Mouse (Mus musculus): Measurements from ENCODE around the gene Fam110a.

DNA sequence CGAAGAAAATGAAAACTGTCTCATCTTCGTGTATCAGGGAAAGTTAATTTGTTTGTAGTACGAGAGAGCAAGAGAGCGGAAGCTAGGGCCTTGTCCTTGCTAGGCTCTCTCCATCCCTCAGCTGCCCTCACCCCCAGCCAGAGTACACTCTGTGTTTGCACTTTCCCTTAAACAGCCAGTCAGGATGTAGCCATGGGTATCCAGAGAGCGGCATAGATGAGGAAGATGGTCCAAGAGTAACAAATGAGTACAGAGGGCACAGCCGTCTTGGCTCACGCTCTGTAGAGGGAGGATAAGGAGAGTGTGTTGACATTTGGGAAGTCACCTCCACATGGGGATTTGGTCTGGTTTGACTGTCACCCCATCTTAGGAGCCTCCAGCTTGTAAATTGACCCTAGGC is 30.6 kb upstream of the Fam110a start:
- TF ChIP-seq CTCF (IDR thresholded peaks at IDR 0.05; ENCODE audit: borderline replicate concordance, control insufficient read depth, extremely low read depth, insufficient read depth, low read length, poor library complexity): no peak
- no peak for TF ChIP-seq POLR2A (IDR thresholded peaks at IDR 0.05; ENCODE audit: control insufficient read depth, extremely low read depth, insufficient read depth, low read length, poor library complexity)

Measured in thymus, adult 2 months (tissue).